8 mouse cellular contexts compared by ENCODE assay signal in genomic region chr10:126986541-126986961, GRCm38 (mm10). TPM values are rescaled to one million over a fixed set of nuclear protein-coding genes. Genes with fewer than 3 reads are reported as not detected.
DNase-seq lines count a peak whose midpoint lies in the region; ATAC-seq and TF ChIP-seq lines count a peak whose summit lies in the region.

No protein-coding gene starts in this region.

- peak; percentile 10 for ATAC-seq in Patski
- peak; percentile 70 for ATAC-seq in hindbrain, embryonic 16.5 days
- ATAC-seq in erythroblast, adult 5-6 weeks (replicated peaks; ENCODE audit: low FRiP score, poor library complexity, severe bottlenecking), result no peak

- TF ChIP-seq POLR2A in cerebellum, adult 2 months (IDR thresholded peaks at IDR 0.05; ENCODE audit: borderline replicate concordance, insufficient read depth, low read length), result 0 out of 2 replicates have a peak, but pooled peaks have one; percentile 10

- no peak for DNase-seq in Patski (ENCODE audit: low read depth, low spot score)
- peak; percentile 92 for DNase-seq in cerebellum, adult 2 months
- peak; percentile 88 to 91 for DNase-seq in gastrocnemius, adult 8-10 months (ENCODE audit: low spot score in 2 of 2)
- peak; percentile 60 to 70 for DNase-seq in left cerebral cortex, adult 2 months (ENCODE audit: extremely low spot score in 1 of 2, low spot score in 2 of 2)
- peak; percentile 89 to 94 for DNase-seq in lung, postnatal 4 days
- peak; percentile 68 for DNase-seq in right cerebral cortex, postnatal 4 days

- peaks cover 65% of the 10 kb centered on the region for H3K4me1 ChIP-seq in cerebellum, adult 2 months (ENCODE audit: control insufficient read depth, insufficient read depth, low read length)
- H3K4me1 ChIP-seq in hindbrain, embryonic 16.5 days (ENCODE audit: control insufficient read depth, insufficient read depth, low read depth, low read length), result peaks cover 76% of the 10 kb centered on the region

- TF ChIP-seq CTCF in Patski (IDR thresholded peaks at IDR 0.05), result no peak
- TF ChIP-seq CTCF in cerebellum, adult 2 months (IDR thresholded peaks at IDR 0.05; ENCODE audit: borderline replicate concordance, insufficient read depth, low read depth, low read length), result no peak
- TF ChIP-seq CTCF in left cerebral cortex, adult 2 months (IDR thresholded peaks at IDR 0.05), result no peak

- CTCF ChIA-PET in Patski (lab: Charles Lee), result no interaction called here

- no peaks in the 10 kb centered on the region; the same call in 1 of the 2 replicates for H3K36me3 ChIP-seq in hindbrain, embryonic 16.5 days (ENCODE audit: control insufficient read depth, insufficient read depth, low read length)

- in situ Hi-C loops in Patski (cut with MboI; ENCODE audit: low pct_unique_long_range_greater_than_20kb), result no loop called here

- POLR2A ChIA-PET in Patski (lab: Charles Lee), result interaction anchor here (0.8 kb wide), 1 partner anchor 44 kb away, joined by 3 read pairs; the partner anchor contains the start of gene Tsfm

- WGBS in cerebellum, adult 2 months, result 0% methylated on average over 4 of the region's 4 CpGs
- 34% methylated on average over 4 of the region's 4 CpGs for WGBS in hindbrain, embryonic 16.5 days

- no peaks in the 10 kb centered on the region for H3K9me3 ChIP-seq in hindbrain, embryonic 16.5 days (ENCODE audit: control insufficient read depth, low read length)

- H3K27me3 ChIP-seq in Patski, result no peaks in the 10 kb centered on the region
- H3K27me3 ChIP-seq in cerebellum, adult 2 months (ENCODE audit: control insufficient read depth, insufficient read depth, low read length), result no peaks in the 10 kb centered on the region
- H3K27me3 ChIP-seq in hindbrain, embryonic 16.5 days (replicated peaks; ENCODE audit: control insufficient read depth, insufficient read depth, low read length), result no peaks in the 10 kb centered on the region

- H3K4me2 ChIP-seq in hindbrain, embryonic 16.5 days (ENCODE audit: low read length), result no peak overlapping the region

- H3K4me3 ChIP-seq in cerebellum, adult 2 months (replicated peaks; ENCODE audit: insufficient read depth, low read depth, low read length), result peak overlapping the region; percentile 33
- H3K4me3 ChIP-seq in hindbrain, embryonic 16.5 days (ENCODE audit: low read length), result no peak overlapping the region
- H3K4me3 ChIP-seq in left cerebral cortex, adult 2 months, result 0 out of 2 replicates have a peak overlapping the region, but pooled peaks have one; percentile 0

- intact Hi-C loops in left cerebral cortex, adult 2 months (cut with DNase I), result no loop called here

- H3K27ac ChIP-seq in cerebellum, adult 2 months (ENCODE audit: insufficient read depth, low read length), result peak overlapping the region; percentile 67
- H3K27ac ChIP-seq in hindbrain, embryonic 16.5 days (ENCODE audit: low read depth, low read length), result peak overlapping the region; percentile 54
- H3K27ac ChIP-seq in left cerebral cortex, adult 2 months, result peak overlapping the region; percentile 68

- no peak overlapping the region for H3K9ac ChIP-seq in hindbrain, embryonic 16.5 days (ENCODE audit: low read depth, low read length)

RNA-seq across cellular contexts. Expression of gene Ctdsp2, which starts 8.0 kb away (rescaled TPM):
- 101 TPM for polyA plus RNA-seq in Patski (2021)
- 96.2 and 101 TPM in 2 replicates for polyA plus RNA-seq in cerebellum, adult 2 months (2012; rRNA removed)
- 100 to 1,000 TPM; 103 to 118 (median 106) TPM for total RNA-seq in gastrocnemius, adult 8-10 months (2022)
- polyA plus RNA-seq in hindbrain, embryonic 16.5 days (2015; fragmentation: Nextera tagmentation; extraction: Ambion mirVana), result 13.7 and 18.1 TPM in 2 replicates
- 10 to 100 TPM; 79.4 to 83.8 TPM for total RNA-seq in left cerebral cortex, adult 2 months (2021)
- 19.6 and 29.3 TPM in 2 replicates for total RNA-seq in erythroblast, adult 5-6 weeks (2015; ENCODE audit: low replicate concordance)
- total RNA-seq in erythroblast, adult 5-6 weeks (2017; ENCODE audit: low replicate concordance), result 16.5 and 20.9 TPM in 2 replicates

RNA-seq across cellular contexts. Expression of gene Avil, which starts 14.0 kb away (rescaled TPM):
- 0.09 TPM for polyA plus RNA-seq in Patski (2021)
- 0.33 and 0.54 TPM in 2 replicates for polyA plus RNA-seq in cerebellum, adult 2 months (2012; rRNA removed)
- total RNA-seq in gastrocnemius, adult 8-10 months (2022), result 1 to 10 TPM; 2.3 to 5.7 (median 3.6) TPM
- 3.7 and 7.0 TPM in 2 replicates for polyA plus RNA-seq in hindbrain, embryonic 16.5 days (2015; fragmentation: Nextera tagmentation; extraction: Ambion mirVana)
- under 1 TPM; 0.18 to 0.28 TPM for total RNA-seq in left cerebral cortex, adult 2 months (2021)
- total RNA-seq in erythroblast, adult 5-6 weeks (2015; ENCODE audit: low replicate concordance), result not detected in 2 replicates
- total RNA-seq in erythroblast, adult 5-6 weeks (2017; ENCODE audit: low replicate concordance), result not detected in 2 replicates

RNA-seq across cellular contexts. Expression of gene Tsfm, which starts 44.1 kb away (rescaled TPM):
- polyA plus RNA-seq in Patski (2021), result 61.7 TPM
- polyA plus RNA-seq in cerebellum, adult 2 months (2012; rRNA removed), result 45.2 and 45.4 TPM in 2 replicates
- 10 to 100 TPM; 19.5 to 24.0 (median 21.7) TPM for total RNA-seq in gastrocnemius, adult 8-10 months (2022)
- 63.7 and 67.7 TPM in 2 replicates for polyA plus RNA-seq in hindbrain, embryonic 16.5 days (2015; fragmentation: Nextera tagmentation; extraction: Ambion mirVana)
- total RNA-seq in left cerebral cortex, adult 2 months (2021), result 10 to 100 TPM; 30.2 to 30.7 TPM
- 5.0 and 5.8 TPM in 2 replicates for total RNA-seq in erythroblast, adult 5-6 weeks (2015; ENCODE audit: low replicate concordance)
- 2.9 and 5.9 TPM in 2 replicates for total RNA-seq in erythroblast, adult 5-6 weeks (2017; ENCODE audit: low replicate concordance)

RNA-seq across cellular contexts. Expression of gene Mettl1, which starts 54.7 kb away (rescaled TPM):
- 15.8 TPM for polyA plus RNA-seq in Patski (2021)
- polyA plus RNA-seq in cerebellum, adult 2 months (2012; rRNA removed), result 10.7 and 11.8 TPM in 2 replicates
- 10 to 100 TPM in 1 of 4 experiments, 1 to 10 TPM in 3; 8.6 to 12.4 (median 9.6) TPM for total RNA-seq in gastrocnemius, adult 8-10 months (2022)
- polyA plus RNA-seq in hindbrain, embryonic 16.5 days (2015; fragmentation: Nextera tagmentation; extraction: Ambion mirVana), result 23.2 and 24.2 TPM in 2 replicates
- 10 to 100 TPM; 10.1 to 12.3 TPM for total RNA-seq in left cerebral cortex, adult 2 months (2021)
- 2.9 and 12.5 TPM in 2 replicates for total RNA-seq in erythroblast, adult 5-6 weeks (2015; ENCODE audit: low replicate concordance)
- 0.42 and 2.0 TPM in 2 replicates for total RNA-seq in erythroblast, adult 5-6 weeks (2017; ENCODE audit: low replicate concordance)

RNA-seq across cellular contexts. Expression of gene Eef1akmt3, which starts 54.8 kb away (rescaled TPM):
- 0.44 TPM for polyA plus RNA-seq in Patski (2021)
- polyA plus RNA-seq in cerebellum, adult 2 months (2012; rRNA removed), result 0.13 TPM in 2 replicates
- total RNA-seq in gastrocnemius, adult 8-10 months (2022), result not detected
- 0.23 and 0.31 TPM in 2 replicates for polyA plus RNA-seq in hindbrain, embryonic 16.5 days (2015; fragmentation: Nextera tagmentation; extraction: Ambion mirVana)
- under 1 TPM in 1 of 2 experiments, not detected in 1; 0.21 TPM for total RNA-seq in left cerebral cortex, adult 2 months (2021)
- not detected in 2 replicates for total RNA-seq in erythroblast, adult 5-6 weeks (2015; ENCODE audit: low replicate concordance)
- total RNA-seq in erythroblast, adult 5-6 weeks (2017; ENCODE audit: low replicate concordance), result not detected in 2 replicates
